Mouse (Mus musculus) liver, postnatal 0 days (tissue): ENCODE results near the gene Alad. TPM values are rescaled to one million over a fixed set of nuclear protein-coding genes. Genes with fewer than 3 reads are reported as not detected.
"Not testable (repeated sequence)": the region's sequence is repeated elsewhere in the genome, so short reads cannot be mapped to it uniquely, and the experiment has no call there.

ENCODE experiments used
- ATAC-seq: fragments of 200-750 bp; cut with Nextera tagmentation; 2 replicates; pipeline ENCODE4 v1.8.0; 2017; ENCODE audit warnings: mild to moderate bottlenecking, moderate library complexity
- DNase-seq: peaks from one replicate; pipeline ENCODE4 v3.0.0-alpha.2; 2016
- H3K27ac ChIP-seq: fragments of 300-500 bp; sonication (generic); 2 replicates; pipeline ENCODE4 v1.5.1; 2014; ENCODE audit warnings: antibody characterized with exemption, moderate library complexity, mild to moderate bottlenecking, low read depth
- H3K27me3 ChIP-seq: fragments of 300-500 bp; sonication (generic); 2 replicates; pipeline ENCODE4 v1.6.1; 2014; ENCODE audit warnings: low read length, control low read depth, mixed read lengths; ENCODE audit not compliant: insufficient read depth
- H3K36me3 ChIP-seq: fragments of 300-500 bp; sonication (generic); replicated peaks from 2 replicates; pipeline ENCODE4 v1.6.1; 2014; ENCODE audit warnings: mild to moderate bottlenecking, control low read depth, low read length, moderate library complexity, mixed read lengths; ENCODE audit not compliant: insufficient read depth
- H3K4me1 ChIP-seq: fragments of 300-500 bp; sonication (generic); 2 replicates; pipeline ENCODE4 v1.6.1; 2014; ENCODE audit warnings: antibody characterized with exemption, mild to moderate bottlenecking, control low read depth; ENCODE audit not compliant: insufficient read depth
- H3K4me2 ChIP-seq: fragments of 300-500 bp; sonication (generic); 2 replicates; pipeline ENCODE4 v1.6.1; 2014; ENCODE audit warnings: low read depth, mild to moderate bottlenecking, low read length, moderate library complexity, mixed read lengths
- H3K4me3 ChIP-seq: fragments of 300-500 bp; sonication (generic); 2 replicates; pipeline ENCODE4 v1.5.1; 2014; ENCODE audit warnings: low read depth, low read length
- H3K9ac ChIP-seq: fragments of 300-500 bp; sonication (generic); replicated peaks from 2 replicates; pipeline ENCODE4 v1.6.1; 2014; ENCODE audit warnings: mild to moderate bottlenecking, moderate library complexity
- H3K9me3 ChIP-seq: fragments of 300-500 bp; sonication (generic); 2 replicates; pipeline ENCODE4 v1.6.1; 2016; ENCODE audit warnings: mild to moderate bottlenecking, control low read depth, low read length, mixed read lengths
- CTCF ChIP-seq: sonication (generic); IDR thresholded peaks from 2 replicates; pipeline ENCODE4 v1.5.1; 2016; ENCODE audit warnings: antibody characterized with exemption, low read depth
- EP300 ChIP-seq: IDR thresholded peaks from 2 replicates; pipeline ENCODE4 v1.6.1; 2016; ENCODE audit warnings: antibody characterized with exemption, low read depth, mild to moderate bottlenecking
- WGBS: fragments of 180-500 bp; shearing (Covaris S2); extraction: QIAGEN DNeasy Blood & Tissue Kit; methylation state at CpG from one replicate; pipeline ENCODE4 v1.1.7; 2014; ENCODE audit not compliant: insufficient replicate concordance; 5-methylcytosine and 5-hydroxymethylcytosine counted together
- polyA plus RNA-seq: library from polyadenylated mRNA; unstranded; fragments of >200 nt; fragmentation: Nextera tagmentation; extraction: Ambion mirVana; gene quantifications from 2 replicates; pipeline ENCODE4 v1.2.1, GENCODE M21; 2015

Alad gene
- polyA plus RNA-seq, 1 experiment from 2014 or later = 303 TPM

GRCm38 (mm10) chr4:62479593-62479936 lies 40.2 kb downstream of the Alad start:
- Histone ChIP-seq H3K4me3 (peak overlapping the region; percentile 43), H3K27me3 (peaks cover 18% of the 10 kb centered on the region), H3K4me2 (peak overlapping the region; percentile 80), H3K4me1 (peaks cover 11% of the 10 kb centered on the region), H3K9ac (peak overlapping the region; percentile 37; the same call in 1 of the 2 replicates)
- ATAC-seq, DNase-seq, H3K27ac ChIP-seq, H3K9me3 ChIP-seq, H3K36me3 ChIP-seq: not testable (repeated sequence)
- 11% methylated on average over 11 of the region's 11 CpGs for WGBS
- peak; percentile 55 for TF ChIP-seq CTCF

GRCm38 (mm10) chr4:62477542-62478244 lies 42.0 kb downstream of the Alad start:
- no peak for DNase-seq
- H3K9me3 ChIP-seq = no peaks in the 10 kb centered on the region
- no peak overlapping the region for H3K9ac ChIP-seq
- no peak for TF ChIP-seq CTCF
- TF ChIP-seq EP300 = no peak
- H3K36me3 ChIP-seq = no peaks in the 10 kb centered on the region
- no peak for ATAC-seq
- no peak overlapping the region for H3K4me2 ChIP-seq
- H3K4me3 ChIP-seq = no peak overlapping the region
- peaks cover 18% of the 10 kb centered on the region for H3K27me3 ChIP-seq
- 81% methylated on average over 6 of the region's 6 CpGs for WGBS
- peaks cover 11% of the 10 kb centered on the region for H3K4me1 ChIP-seq
- no peak overlapping the region for H3K27ac ChIP-seq

- DNase-seq = no peak
- no peak for ATAC-seq
- H3K27me3 ChIP-seq = peaks cover 14% of the 10 kb centered on the region
- H3K4me2 ChIP-seq = no peak overlapping the region
- H3K4me3 ChIP-seq = no peak overlapping the region
- H3K9me3 ChIP-seq = no peaks in the 10 kb centered on the region
- peaks cover 11% of the 10 kb centered on the region for H3K4me1 ChIP-seq
- no peak overlapping the region for H3K9ac ChIP-seq
- TF ChIP-seq CTCF (no peak), EP300 (no peak)
- no peaks in the 10 kb centered on the region for H3K36me3 ChIP-seq
- no peak overlapping the region for H3K27ac ChIP-seq
- WGBS = 73% methylated on average over 6 of the region's 6 CpGs
Measured at GRCm38 (mm10) chr4:62475793-62476192, 43.9 kb downstream of the Alad start.

GRCm38 (mm10) chr4:62475131-62475530 lies 44.6 kb downstream of the Alad start:
- Histone ChIP-seq H3K9ac (no peak overlapping the region), H3K4me1 (peaks cover 14% of the 10 kb centered on the region), H3K4me3 (no peak overlapping the region), H3K9me3 (no peaks in the 10 kb centered on the region), H3K4me2 (no peak overlapping the region), H3K27me3 (peaks cover 8% of the 10 kb centered on the region), H3K27ac (no peak overlapping the region), H3K36me3 (no peaks in the 10 kb centered on the region)
- no peak for ATAC-seq
- no peak for TF ChIP-seq CTCF
- TF ChIP-seq EP300 = no peak
- no peak for DNase-seq
- WGBS = 82% methylated on average over 2 of the region's 2 CpGs

- ATAC-seq (no peak), DNase-seq (no peak)
- H3K9me3 ChIP-seq = no peaks in the 10 kb centered on the region
- H3K36me3 ChIP-seq = no peaks in the 10 kb centered on the region
- H3K9ac ChIP-seq = no peak overlapping the region
- no peak overlapping the region for H3K4me3 ChIP-seq
- H3K27me3 ChIP-seq = no peaks in the 10 kb centered on the region
- no peak overlapping the region for H3K4me2 ChIP-seq
- 96% methylated on average over 2 of the region's 2 CpGs for WGBS
- TF ChIP-seq CTCF (no peak), EP300 (no peak)
- H3K4me1 ChIP-seq = peaks cover 5% of the 10 kb centered on the region; the same call in 1 of the 2 replicates
- H3K27ac ChIP-seq = no peak overlapping the region
Measured at GRCm38 (mm10) chr4:62472071-62472470, 47.6 kb downstream of the Alad start.

GRCm38 (mm10) chr4:62470598-62471051 lies 49.1 kb downstream of the Alad start, which contains the start of gene Wdr31:
Wdr31 (minus strand) TSS chr4:62470896.
- Histone ChIP-seq H3K9ac (peak within 1 kb of the TSS; percentile 44; the same call in 1 of the 2 replicates), H3K4me1 (peaks cover 5% of the 10 kb centered on the region; the same call in 1 of the 2 replicates), H3K4me3 (peak within 1 kb of the TSS; percentile 66), H3K27ac (no peak within 1 kb of the TSS), H3K36me3 (no peaks in the 10 kb centered on the region), H3K27me3 (no peaks in the 10 kb centered on the region), H3K9me3 (no peaks in the 10 kb centered on the region), H3K4me2 (peak within 1 kb of the TSS; percentile 91)
- TF ChIP-seq EP300 (no peak), CTCF (no peak)
- ATAC-seq = peak; percentile 99
- WGBS = 1% methylated on average over 30 of the region's 30 CpGs
- DNase-seq = peak; percentile 88
